Mouse (Mus musculus) natural killer cell, adult 2 months (primary cell): ENCODE results near the gene Adam12.

Experiments
- DNase-seq, 2 experiments: peaks; one replicate each; pipeline ENCODE4 v3.0.0; 2022; ENCODE audit warnings: low spot score in 2 of 2

Adam12 gene

DNA sequence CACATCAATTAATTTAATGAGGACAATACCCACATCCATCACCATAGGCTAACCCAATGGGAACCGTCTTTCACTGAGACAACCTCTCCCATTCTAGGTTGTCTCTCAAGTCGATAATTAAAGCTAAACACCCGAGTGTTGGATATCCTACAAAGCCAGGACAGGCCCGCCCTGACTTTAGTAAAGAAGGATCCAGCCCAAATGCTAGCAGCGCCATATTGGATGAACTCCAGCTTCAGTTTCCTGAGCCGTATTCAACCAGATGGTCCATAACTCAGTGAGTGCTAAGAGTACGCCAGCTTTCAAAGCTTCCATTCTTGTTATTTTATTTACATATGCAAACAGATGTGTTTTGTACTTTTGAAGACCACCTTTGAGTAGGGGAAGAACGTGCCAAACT lies 81.6 kb downstream of the Adam12 start:
- DNase-seq: no peak

GRCm38 (mm10) chr7:134149351-134149750 lies 82.6 kb downstream of the Adam12 start:
- DNase-seq: no peak

DNA sequence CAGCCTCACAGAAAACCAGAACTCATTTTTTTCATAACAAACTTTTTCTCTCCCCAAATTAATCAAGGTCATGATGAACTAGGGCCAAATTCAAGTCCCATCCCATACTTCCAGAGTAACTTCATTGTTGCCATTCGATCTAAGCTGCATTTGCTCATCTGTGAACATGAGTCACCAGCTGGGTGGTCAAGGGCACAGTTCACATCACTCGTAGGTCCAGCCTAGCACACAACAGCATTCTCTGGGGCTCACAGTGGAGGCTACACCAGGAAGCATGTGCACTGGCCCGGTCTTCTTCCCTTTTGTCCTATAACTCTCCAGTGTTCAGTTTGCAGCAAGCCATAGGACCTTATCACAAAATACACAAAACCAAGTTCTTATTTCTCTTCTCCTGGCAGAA lies 84.4 kb downstream of the Adam12 start:
- DNase-seq: no peak

DNA sequence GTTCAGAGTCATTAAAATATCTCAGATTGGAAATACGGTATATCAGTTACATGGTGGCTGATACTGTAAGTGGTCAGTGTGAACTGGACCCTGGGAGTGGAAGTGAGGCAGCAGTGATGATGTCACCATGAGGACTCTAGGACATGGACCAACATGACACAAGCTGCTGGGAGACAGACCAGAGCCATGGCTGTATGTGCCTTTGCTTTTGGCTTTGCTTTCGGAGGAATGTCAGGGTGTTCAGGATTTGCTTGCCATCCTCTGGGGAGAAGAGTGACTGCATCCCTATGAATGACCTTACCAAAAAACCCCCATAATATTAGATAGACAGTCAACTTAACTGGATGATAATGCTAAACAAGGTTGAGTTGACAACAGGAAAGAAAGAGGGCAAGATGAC lies 85.1 kb downstream of the Adam12 start:
- DNase-seq: no peak

- no peak for DNase-seq
These were observed 87.8 kb downstream of the Adam12 start for GRCm38 (mm10) chr7:134144111-134144510.

GRCm38 (mm10) chr7:134139291-134139949 lies 92.5 kb downstream of the Adam12 start:
- no peak for DNase-seq

- DNase-seq: no peak
These were observed 99.6 kb downstream of the Adam12 start for GRCm38 (mm10) chr7:134132323-134132722.

DNA sequence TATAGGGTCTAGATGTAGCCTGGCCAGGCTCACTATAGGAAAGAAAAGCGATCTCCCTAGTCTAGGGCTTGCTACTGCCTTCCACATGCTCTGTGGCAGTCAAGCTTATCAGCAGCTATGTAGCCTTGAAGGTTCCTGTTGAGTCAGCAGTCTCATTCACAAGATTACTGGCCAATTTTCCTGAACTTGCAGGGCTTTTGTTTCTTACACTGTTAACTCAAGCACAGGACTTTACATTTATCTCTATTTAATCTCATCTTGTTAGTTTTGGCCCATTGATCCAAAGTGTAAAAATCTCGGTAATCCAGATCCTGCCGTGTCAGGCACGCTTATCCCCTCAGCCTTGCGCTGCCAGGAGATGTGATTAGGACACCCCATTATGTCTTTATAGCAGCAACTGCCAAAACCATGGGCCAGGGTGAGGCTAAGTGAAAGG lies 103.8 kb downstream of the Adam12 start:
- no peak for DNase-seq

GRCm38 (mm10) chr7:134121397-134121796 lies 110.5 kb downstream of the Adam12 start:
- DNase-seq: no peak

- DNase-seq: no peak
These were observed 116.5 kb downstream of the Adam12 start for GRCm38 (mm10) chr7:134115438-134115837.

DNA sequence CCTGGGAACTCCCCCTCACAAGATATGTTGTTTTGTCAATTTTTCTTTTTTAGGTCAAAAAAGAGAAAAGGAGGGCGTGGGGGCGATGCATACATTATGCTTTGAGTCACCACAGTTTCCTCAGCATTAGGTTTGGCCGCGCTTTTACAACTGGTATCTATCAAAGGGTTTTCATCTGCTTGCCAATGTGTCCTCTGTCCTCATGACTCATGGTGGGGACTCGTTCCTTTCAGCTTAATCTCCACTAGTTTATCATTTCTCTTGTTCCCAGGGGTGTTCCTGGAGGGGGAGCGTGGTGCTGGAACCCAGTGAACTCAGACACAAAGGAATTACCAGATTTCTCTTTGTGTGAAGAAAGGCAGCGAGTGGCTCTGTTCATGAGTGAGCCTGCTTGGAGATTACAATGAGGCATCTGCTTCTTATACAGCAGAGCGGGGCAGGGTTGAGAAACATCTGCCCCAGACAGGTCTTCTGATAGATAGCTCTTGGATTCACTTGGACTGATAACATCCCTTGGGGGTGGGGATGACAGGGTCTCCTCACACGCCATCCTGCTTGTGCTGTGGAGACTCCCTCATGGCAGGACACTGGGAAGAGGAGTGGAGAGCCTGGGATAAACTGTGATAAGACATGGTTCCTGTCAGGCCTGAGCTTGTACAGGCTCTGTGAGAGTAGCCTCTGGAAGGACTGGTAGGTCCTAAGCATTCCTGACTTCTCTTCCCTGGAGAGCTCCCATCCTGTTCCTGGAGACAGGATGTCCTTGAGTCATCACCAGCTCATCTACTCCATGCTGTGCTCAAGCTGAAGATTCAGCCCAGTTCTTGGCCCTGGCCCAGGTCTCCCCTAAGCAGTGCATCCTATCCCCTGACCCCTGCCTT lies 117.4 kb downstream of the Adam12 start:
- no peak for DNase-seq

DNA sequence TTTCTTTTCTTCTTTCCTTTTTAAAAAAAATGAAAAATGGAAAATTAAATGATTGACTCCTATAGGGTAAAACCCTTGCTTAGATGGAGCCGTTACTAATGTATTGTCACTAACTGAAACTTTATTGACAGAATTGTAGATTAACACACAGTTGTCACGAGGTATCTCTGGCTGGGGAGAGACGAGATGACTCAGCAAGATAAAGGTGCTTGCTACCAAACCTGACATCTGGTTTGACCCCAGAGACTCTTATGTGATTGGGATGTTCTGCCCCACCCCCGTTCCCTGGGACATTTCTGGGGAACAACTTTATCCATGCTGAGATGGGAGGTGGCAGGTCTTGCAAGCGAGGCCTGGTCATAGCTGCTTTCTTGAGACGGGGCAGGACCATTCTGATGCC lies 118.1 kb downstream of the Adam12 start:
- no peak for DNase-seq

DNA sequence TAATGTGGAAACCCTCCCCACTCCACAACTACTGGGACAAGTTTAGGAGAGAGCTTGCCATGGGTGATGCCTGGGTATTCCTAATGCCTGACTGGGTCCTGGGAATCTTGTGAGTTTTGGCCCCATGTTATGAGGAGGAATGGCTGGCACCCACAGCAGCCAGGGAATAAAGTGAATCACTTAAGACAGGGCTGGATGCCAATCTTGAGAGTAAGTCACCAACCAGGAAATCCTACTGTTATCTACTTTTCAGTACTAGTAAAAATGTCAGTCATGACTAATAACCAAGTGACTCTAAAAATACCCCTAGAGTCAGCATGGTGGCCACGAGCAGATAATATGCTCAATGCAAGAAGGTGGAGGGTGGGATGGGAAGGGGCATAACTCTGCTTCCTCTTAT lies 121.8 kb downstream of the Adam12 start:
- DNase-seq: no peak

GRCm38 (mm10) chr7:134107849-134108248 lies 124.1 kb downstream of the Adam12 start:
- DNase-seq: no peak

- DNase-seq: no peak
These were observed 132.9 kb downstream of the Adam12 start for GRCm38 (mm10) chr7:134099010-134099409.

DNA sequence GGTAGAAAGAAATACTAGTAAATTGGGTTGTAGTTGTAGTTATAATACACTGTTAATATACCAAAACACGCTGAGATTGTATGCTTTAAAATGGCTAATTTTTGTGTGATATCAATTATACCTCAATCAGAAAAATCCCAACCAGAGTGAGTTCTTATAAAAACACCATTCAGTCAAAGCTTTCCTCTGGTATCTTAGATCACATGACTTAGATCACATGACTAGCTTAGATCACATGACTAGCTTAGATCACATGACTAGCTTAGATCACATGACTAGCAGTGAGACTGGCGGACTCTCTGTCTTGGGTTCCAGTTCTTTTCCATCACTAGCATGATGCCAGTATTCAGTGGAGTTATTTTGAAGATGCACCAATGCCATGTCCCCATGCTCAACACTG lies 134.1 kb downstream of the Adam12 start:
- no peak for DNase-seq

DNA sequence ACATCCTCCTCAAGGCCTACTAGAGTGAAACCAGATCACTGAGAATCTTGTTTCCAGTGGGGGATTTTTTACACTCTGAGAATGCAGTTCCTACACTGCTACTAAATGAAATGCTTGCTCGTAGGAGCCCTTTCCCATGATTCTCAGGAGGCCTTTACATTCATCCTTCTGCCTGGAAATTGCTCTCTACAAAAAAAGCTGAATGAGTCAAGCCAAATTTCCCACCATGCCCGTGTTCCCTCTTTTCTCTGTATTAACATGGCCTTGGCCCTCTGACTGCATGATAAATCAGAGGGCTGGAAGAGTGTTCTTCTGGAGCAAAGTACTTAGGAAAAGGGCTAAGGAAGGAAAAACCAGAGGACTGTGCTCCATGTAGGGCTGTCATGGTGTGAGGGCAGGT lies 138.1 kb downstream of the Adam12 start:
- DNase-seq: no peak

GRCm38 (mm10) chr7:134090764-134091163 lies 141.2 kb downstream of the Adam12 start:
- no peak for DNase-seq

DNA sequence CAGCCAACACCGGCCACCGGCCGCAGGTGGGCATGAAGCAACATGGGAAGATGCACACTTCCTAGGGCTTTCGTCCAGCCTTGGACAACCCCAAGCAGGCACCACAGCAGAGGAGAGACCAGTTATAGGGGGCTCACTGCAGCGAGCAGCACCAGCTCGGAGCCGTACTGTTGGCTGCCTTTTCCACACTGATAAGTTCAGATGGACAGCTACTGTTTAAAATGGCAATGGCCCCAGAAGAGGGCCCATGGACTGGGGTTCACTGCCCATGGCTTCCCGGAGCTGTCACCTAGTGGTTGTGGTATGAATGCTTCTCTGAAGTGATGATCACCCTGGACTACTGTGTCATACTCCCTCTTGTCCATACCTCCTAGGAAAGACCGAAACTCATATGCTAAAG lies 141.7 kb downstream of the Adam12 start:
- no peak for DNase-seq

GRCm38 (mm10) chr7:134088548-134089347 lies 143.2 kb downstream of the Adam12 start:
- no peak for DNase-seq

DNA sequence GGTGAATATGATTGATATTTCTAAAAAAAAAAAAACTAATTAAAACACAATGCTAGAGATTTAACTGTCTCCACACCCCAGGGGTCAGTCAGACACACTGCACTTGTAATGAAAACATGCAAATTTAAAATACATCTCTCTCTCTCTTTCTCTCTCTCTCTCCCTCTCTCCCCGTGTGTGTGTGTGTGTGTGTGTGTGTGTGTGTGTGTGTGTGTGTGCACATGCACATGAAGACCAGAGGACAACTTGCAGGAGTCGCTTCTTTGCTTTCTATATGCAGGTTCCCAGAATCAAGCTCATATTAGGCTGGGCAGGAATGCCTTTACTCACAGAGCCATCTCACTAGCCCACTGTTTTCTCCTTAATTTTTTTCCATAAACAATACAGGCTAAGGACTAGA lies 146.6 kb downstream of the Adam12 start:
- DNase-seq: no peak

- no peak for DNase-seq
These were observed 147.0 kb downstream of the Adam12 start for GRCm38 (mm10) chr7:134084926-134085325.
